Mouse (Mus musculus) kidney, adult 11 months (tissue): ENCODE data around the gene Ankrd13a.
A peak's percentile ranks its signal among the peaks of the same experiment; 100 is the strongest.

Source experiments
- DNase-seq: peaks from one replicate; pipeline ENCODE4 v3.0.0; 2022

Ankrd13a gene

GRCm38 (mm10) chr5:114801049-114801448 lies 26.6 kb downstream of the Ankrd13a start:
- no peak for DNase-seq

GRCm38 (mm10) chr5:114801841-114802240 lies 27.4 kb downstream of the Ankrd13a start:
- no peak for DNase-seq

- no peak for DNase-seq
Observed at GRCm38 (mm10) chr5:114803231-114803630, 28.8 kb downstream of the Ankrd13a start.

- DNase-seq, result no peak
Observed at GRCm38 (mm10) chr5:114804335-114804734, 29.9 kb downstream of the Ankrd13a start.

- no peak for DNase-seq
Observed at GRCm38 (mm10) chr5:114804958-114805357, 30.5 kb downstream of the Ankrd13a start.

GRCm38 (mm10) chr5:114805436-114806350 lies 31.2 kb downstream of the Ankrd13a start:
- no peak for DNase-seq

- no peak for DNase-seq
Observed at GRCm38 (mm10) chr5:114806636-114807035, 32.2 kb downstream of the Ankrd13a start.

GRCm38 (mm10) chr5:114807063-114807462 lies 32.6 kb downstream of the Ankrd13a start:
- no peak for DNase-seq

- DNase-seq, result no peak
Observed at GRCm38 (mm10) chr5:114807468-114807867, 33.0 kb downstream of the Ankrd13a start.

- no peak for DNase-seq
Observed at GRCm38 (mm10) chr5:114807893-114808292, 33.4 kb downstream of the Ankrd13a start.

- DNase-seq, result no peak
Observed at GRCm38 (mm10) chr5:114808385-114808784, 33.9 kb downstream of the Ankrd13a start.

- DNase-seq, result no peak
Observed at GRCm38 (mm10) chr5:114809181-114809756, 34.8 kb downstream of the Ankrd13a start.

- no peak for DNase-seq
Observed at GRCm38 (mm10) chr5:114809826-114810225, 35.3 kb downstream of the Ankrd13a start.

GRCm38 (mm10) chr5:114813525-114814181 lies 39.2 kb downstream of the Ankrd13a start:
- DNase-seq, result peak; percentile 66

GRCm38 (mm10) chr5:114816599-114816998 lies 42.1 kb downstream of the Ankrd13a start:
- no peak for DNase-seq

GRCm38 (mm10) chr5:114818124-114818523 lies 43.6 kb downstream of the Ankrd13a start:
- peak; percentile 26 for DNase-seq

GRCm38 (mm10) chr5:114822796-114823688 lies 48.6 kb downstream of the Ankrd13a start, which contains the start of gene 1500011B03Rik:
Gene 1500011B03Rik (minus strand): TSS chr5:114823468.
- peak; percentile 31 for DNase-seq

- DNase-seq, result peak; percentile 38
Observed at GRCm38 (mm10) chr5:114824197-114824596, 49.7 kb downstream of the Ankrd13a start.

GRCm38 (mm10) chr5:114825978-114826691 lies 51.7 kb downstream of the Ankrd13a start:
- DNase-seq, result peak; percentile 81

- DNase-seq, result no peak
Observed at GRCm38 (mm10) chr5:114827427-114827826, 53.0 kb downstream of the Ankrd13a start.

GRCm38 (mm10) chr5:114829740-114830139 lies 55.3 kb downstream of the Ankrd13a start:
- no peak for DNase-seq

- DNase-seq, result no peak
Observed at GRCm38 (mm10) chr5:114836886-114837285, 62.4 kb downstream of the Ankrd13a start.
